Mouse (Mus musculus): ENCODE results near the gene Ctps2. TPM values are rescaled to one million over a fixed set of nuclear protein-coding genes. Genes with fewer than 3 reads are reported as not detected.

The Ctps2 gene
- total RNA-seq, 2 experiments from 2014 or later: 30.6 to 30.7 TPM

DNA sequence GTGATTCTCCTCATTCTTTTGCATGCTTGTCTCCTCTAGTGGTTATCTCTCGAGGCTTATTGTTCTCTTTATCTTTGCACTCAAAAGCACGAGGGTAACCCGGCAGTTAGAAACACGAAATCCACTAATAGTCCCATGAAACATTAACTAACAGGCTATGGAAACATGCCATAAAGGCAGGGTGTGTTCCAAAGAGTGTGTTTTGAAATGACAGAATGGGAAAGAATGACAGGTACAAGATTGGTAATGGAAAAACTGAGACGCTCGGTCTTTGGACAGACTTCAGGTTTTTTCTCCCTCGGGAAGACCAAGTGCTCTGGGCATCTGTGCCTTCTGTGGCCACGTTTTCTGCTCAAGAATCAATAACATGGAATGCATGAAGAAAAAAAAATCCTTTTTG, 66.4 kb downstream of the Ctps2 start:
- intact Hi-C loops (cut with DNase I): no loop called here
- DNase-seq: no peak

DNA sequence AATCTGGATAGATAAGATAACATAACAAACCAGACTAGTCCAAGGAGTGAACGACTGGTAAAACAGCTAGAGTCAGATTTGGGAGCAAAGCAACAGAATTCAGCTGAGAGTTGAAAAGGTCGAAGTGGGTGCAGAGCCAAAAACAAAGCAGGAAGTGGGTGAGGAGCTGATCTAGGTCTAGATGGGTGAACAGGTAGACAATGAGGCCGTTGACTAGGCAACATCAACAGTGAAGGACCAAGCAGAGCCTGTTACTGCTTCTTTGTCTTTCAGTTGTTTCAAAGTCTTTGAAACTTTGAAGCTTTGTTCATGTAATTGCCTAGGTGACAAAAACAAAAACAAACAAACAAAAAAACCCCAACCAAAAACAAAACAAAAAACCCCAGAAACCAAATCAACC, 75.2 kb downstream of the Ctps2 start:
- no peak for DNase-seq
- intact Hi-C loops (cut with DNase I): no loop called here

DNA sequence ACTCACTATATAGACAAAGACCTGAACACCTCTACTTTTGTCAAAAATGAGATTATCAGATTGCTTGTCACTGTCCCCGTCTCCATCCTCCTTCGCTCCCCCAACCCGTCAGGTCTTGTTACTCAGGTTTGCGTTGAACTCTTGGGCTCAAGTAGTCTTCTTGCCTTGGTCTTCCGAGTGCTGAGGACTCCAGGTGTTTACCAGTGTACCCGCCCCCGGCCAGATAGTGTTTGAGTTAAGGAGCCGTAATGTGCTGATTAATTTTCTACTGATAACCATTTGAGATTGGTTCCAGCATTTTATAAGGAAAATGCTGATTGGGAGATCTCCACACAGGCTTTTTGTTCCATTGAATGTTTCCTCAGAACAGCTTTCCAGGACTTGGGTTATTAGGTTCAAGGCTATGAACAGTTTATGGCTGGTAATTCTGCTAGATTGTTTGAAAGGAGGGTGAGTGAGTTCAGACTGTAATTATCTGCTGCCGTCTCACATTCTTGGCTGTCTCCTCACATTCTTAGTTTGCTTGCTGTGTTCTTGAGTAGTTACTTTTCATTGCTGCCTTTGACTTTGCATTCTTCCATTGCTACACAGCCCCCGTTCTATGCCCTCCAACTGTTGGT, 85.9 kb downstream of the Ctps2 start:
- no peak for DNase-seq
- intact Hi-C loops (cut with DNase I): no loop called here

DNA sequence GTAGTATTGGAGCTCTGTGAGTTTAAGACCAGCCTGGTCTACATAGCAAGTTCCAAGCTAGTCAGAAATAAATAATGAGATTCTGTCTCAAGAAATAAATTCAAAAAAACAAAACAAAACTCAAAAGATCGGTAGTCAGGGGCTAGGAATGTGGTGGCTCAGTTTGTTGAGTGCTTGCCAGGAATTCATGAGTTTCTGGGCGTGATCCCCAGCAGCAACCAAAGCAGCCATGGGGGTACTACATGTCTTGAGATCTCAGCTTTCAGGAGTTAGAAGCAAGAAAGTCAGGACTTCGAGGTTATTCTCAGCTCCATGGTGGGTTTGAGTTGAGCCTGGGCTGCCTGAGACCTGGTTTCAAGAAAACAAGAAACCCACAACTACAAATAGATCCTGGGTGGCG, 90.4 kb downstream of the Ctps2 start:
- intact Hi-C loops (cut with DNase I): no loop called here
- DNase-seq: peak in 1 of 2 experiments; percentile 5

DNA sequence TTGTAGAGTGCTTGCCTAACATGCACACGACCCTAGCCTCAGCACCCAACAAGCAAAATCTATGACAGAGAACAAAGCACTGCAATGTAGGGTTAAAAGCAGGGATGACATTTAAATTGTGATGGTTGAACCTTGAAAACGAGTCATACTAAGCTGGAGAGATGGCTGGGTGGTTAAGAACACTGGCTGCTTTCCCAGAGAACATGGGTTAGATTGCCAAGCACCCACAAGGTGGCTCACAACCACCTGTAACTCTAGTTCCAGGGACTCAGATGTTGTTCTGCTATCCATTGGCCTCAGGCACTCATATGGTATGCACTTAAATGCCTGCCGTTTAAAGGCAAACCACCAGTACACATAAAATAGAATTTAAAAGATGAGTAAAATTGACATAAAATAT, 91.1 kb downstream of the Ctps2 start:
- DNase-seq: no peak
- intact Hi-C loops (cut with DNase I): no loop called here

GRCm38 (mm10) chrX:163027864-163028263, 126.8 kb downstream of the Ctps2 start:
- no peak for DNase-seq
- intact Hi-C loops (cut with DNase I): no loop called here

GRCm38 (mm10) chrX:163038767-163039166, 137.7 kb downstream of the Ctps2 start:
- intact Hi-C loops (cut with DNase I): no loop called here
- no peak for DNase-seq

DNA sequence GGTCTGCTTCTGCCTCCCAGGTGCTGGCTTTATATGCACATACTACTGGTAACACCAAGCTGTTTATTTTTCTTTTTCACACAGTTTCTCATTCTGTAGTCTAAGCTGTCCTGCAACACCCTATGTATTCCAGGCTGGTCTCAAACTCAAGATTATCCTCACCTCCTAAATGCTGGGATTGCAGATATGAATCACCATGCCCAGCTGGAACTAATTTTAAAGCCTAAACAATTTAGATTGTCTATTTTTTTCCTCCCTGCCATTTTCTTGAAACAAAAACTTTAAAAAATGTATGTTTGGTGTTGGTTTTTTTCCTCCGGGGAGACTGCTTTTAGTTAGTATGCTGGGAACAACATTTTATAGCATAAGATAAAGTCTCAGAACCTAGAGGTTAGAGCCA, 141.7 kb downstream of the Ctps2 start:
- intact Hi-C loops (cut with DNase I): no loop called here
- no peak for DNase-seq

DNA sequence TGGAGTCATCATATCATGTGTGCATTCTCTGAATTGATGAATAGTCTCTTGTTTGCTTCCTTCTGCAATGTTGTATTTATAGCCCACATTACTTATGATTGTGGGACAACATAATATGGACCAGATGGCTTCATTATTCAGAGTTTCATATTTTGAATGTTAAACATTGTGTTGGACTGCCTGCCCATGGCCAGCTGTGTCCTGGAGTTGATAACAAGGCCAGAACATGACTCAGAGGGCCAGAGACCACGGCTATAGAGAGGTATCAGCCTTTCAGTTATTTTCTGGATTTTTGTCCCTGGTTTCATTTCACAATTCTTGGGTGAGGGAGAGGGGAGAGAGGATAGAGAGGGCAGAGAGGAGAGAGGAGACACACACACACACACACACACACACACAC, 162.9 kb downstream of the Ctps2 start:
- DNase-seq: peak; percentile 0 to 7
- intact Hi-C loops (cut with DNase I): no loop called here

Small RNAs within 50 kb of the gene (microRNA-seq; reads per million reads assigned to microRNA genes)
- gene Mir3473a: 0 reads per million in 2 experiments

Other genes with a start within 250 kb of the Ctps2 start
- 100 to 1,000 TPM; 208 to 210 TPM for gene Rbbp7, start 140.8 kb upstream of the Ctps2 start, total RNA-seq (2021)
- 10 to 100 TPM in 1 of 2 experiments, 1 to 10 TPM in 1; 8.9 to 10.1 TPM for gene Txlng, start 71.8 kb upstream of the Ctps2 start, total RNA-seq (2021)
- 10 to 100 TPM; 38.6 to 41.8 TPM for gene Syap1, start 12.8 kb upstream of the Ctps2 start, total RNA-seq (2021)
- gene S100g, start 63.4 kb downstream of the Ctps2 start, total RNA-seq (2021): not detected